Mouse (Mus musculus): ENCODE results near the gene Grk2.

DNA sequence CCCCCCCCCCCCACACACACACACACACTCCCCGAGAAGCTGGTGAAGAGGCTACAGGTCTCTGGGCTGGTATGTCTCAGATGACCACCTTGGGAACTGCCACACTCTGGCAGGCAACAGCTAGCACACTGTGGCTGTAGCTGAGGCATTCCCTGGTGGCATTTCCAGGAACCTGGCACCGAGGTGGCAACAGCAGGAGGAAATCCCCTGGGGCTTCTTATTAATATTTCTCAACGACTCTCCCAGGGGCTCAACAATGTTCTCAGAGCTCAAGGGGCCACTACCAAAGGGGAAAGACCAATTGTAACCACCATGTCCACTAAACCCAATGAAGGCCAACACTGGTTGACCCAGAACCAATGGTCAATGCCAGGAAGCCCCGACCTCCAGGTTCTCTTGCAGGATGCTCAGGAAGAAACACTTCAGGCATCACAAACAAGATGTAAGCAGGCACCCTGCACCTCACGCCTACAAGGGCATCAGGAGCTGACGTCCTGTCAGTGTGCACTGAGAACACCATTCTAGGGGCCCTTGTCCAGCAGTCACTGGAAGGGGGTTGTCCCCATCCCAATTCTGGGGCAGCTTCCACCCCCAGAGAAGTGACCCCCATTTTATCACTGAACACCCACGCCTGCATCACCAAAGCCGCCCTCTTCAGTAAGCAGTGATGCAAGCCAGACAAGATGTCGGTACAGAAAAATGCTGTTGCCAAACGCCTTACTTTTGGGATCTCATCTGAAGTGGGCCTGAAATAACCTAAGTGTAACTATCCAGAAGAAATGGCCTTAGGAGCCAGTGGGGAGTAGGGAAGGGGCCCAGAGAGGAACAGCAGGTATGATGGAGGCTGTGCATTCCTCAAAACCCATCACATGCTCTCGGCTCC lies 4.9 kb downstream of the Grk2 start:
- no peak for TF ChIP-seq USF1 (IDR thresholded peaks at IDR 0.05; ENCODE audit: low read depth)
- TF ChIP-seq MYOG (IDR thresholded peaks at IDR 0.05; ENCODE audit: control insufficient read depth in 1 of 3, insufficient read depth in 1 of 3, insufficient read length in 2 of 3, low read depth in 2 of 3), result no peak
- TF ChIP-seq CEBPB (IDR thresholded peaks at IDR 0.05; ENCODE audit: insufficient read depth, poor library complexity, severe bottlenecking), result no peak
- TF ChIP-seq POLR2A (IDR thresholded peaks at IDR 0.05; ENCODE audit: insufficient read length, low read depth), result no peak
- no peak for TF ChIP-seq POLR2AphosphoS2 (IDR thresholded peaks at IDR 0.05; ENCODE audit: insufficient read length, low read depth)
- TF ChIP-seq MYOD1 (IDR thresholded peaks at IDR 0.05; ENCODE audit: control insufficient read depth in 1 of 3, insufficient read length in 2 of 3, low read depth in 2 of 3), result no peak

Data from myocyte (in vitro differentiated cells).